Mouse (Mus musculus): ENCODE measurements around the gene Rfc2. TPM values are rescaled to one million over a fixed set of nuclear protein-coding genes. Genes with fewer than 3 reads are reported as not detected.

Gene Rfc2
- polyA plus RNA-seq, 1 experiment, result 124 TPM

- no peak overlapping the region for H3K4me3 ChIP-seq (ENCODE audit: insufficient read depth, low read length)
- H3K27ac ChIP-seq (ENCODE audit: insufficient read depth, low read length), result no peak overlapping the region
- 0 out of 2 replicates have a peak, but pooled peaks cover 2% of the 10 kb centered on the region for H3K4me1 ChIP-seq (ENCODE audit: control insufficient read depth, insufficient read depth, low read length)
- no peak for TF ChIP-seq POLR2A (IDR thresholded peaks at IDR 0.05; ENCODE audit: extremely low read depth, insufficient read depth, low read length)
- TF ChIP-seq CTCF (IDR thresholded peaks at IDR 0.05; ENCODE audit: extremely low read depth, insufficient read depth, low read length), result no peak
Measured at GRCm38 (mm10) chr5:134560450-134561171, 20.6 kb upstream of the Rfc2 start.

- TF ChIP-seq CTCF (IDR thresholded peaks at IDR 0.05; ENCODE audit: extremely low read depth, insufficient read depth, low read length) (no peak), POLR2A (IDR thresholded peaks at IDR 0.05; ENCODE audit: extremely low read depth, insufficient read depth, low read length) (no peak)
- Histone ChIP-seq H3K4me1 (ENCODE audit: control insufficient read depth, insufficient read depth, low read length) (peaks cover 6% of the 10 kb centered on the region; the same call in 1 of the 2 replicates), H3K4me3 (ENCODE audit: insufficient read depth, low read length) (no peak overlapping the region), H3K27ac (ENCODE audit: insufficient read depth, low read length) (no peak overlapping the region)
Measured at GRCm38 (mm10) chr5:134564272-134564671, 16.9 kb upstream of the Rfc2 start.

GRCm38 (mm10) chr5:134565696-134566095 lies 15.5 kb upstream of the Rfc2 start:
- peaks cover 6% of the 10 kb centered on the region; the same call in 1 of the 2 replicates for H3K4me1 ChIP-seq (ENCODE audit: control insufficient read depth, insufficient read depth, low read length)
- H3K27ac ChIP-seq (ENCODE audit: insufficient read depth, low read length), result no peak overlapping the region
- no peak overlapping the region for H3K4me3 ChIP-seq (ENCODE audit: insufficient read depth, low read length)
- TF ChIP-seq CTCF (IDR thresholded peaks at IDR 0.05; ENCODE audit: extremely low read depth, insufficient read depth, low read length) (no peak), POLR2A (IDR thresholded peaks at IDR 0.05; ENCODE audit: extremely low read depth, insufficient read depth, low read length) (no peak)

- no peak overlapping the region for H3K4me3 ChIP-seq (ENCODE audit: insufficient read depth, low read length)
- no peak for TF ChIP-seq CTCF (IDR thresholded peaks at IDR 0.05; ENCODE audit: extremely low read depth, insufficient read depth, low read length)
- no peak for TF ChIP-seq POLR2A (IDR thresholded peaks at IDR 0.05; ENCODE audit: extremely low read depth, insufficient read depth, low read length)
- peaks cover 6% of the 10 kb centered on the region; the same call in 1 of the 2 replicates for H3K4me1 ChIP-seq (ENCODE audit: control insufficient read depth, insufficient read depth, low read length)
- no peak overlapping the region for H3K27ac ChIP-seq (ENCODE audit: insufficient read depth, low read length)
Measured at GRCm38 (mm10) chr5:134567445-134567844, 13.7 kb upstream of the Rfc2 start.

- H3K4me3 ChIP-seq (ENCODE audit: insufficient read depth, low read length), result no peak overlapping the region
- peaks cover 5% of the 10 kb centered on the region; the same call in 1 of the 2 replicates for H3K4me1 ChIP-seq (ENCODE audit: control insufficient read depth, insufficient read depth, low read length)
- TF ChIP-seq CTCF (IDR thresholded peaks at IDR 0.05; ENCODE audit: extremely low read depth, insufficient read depth, low read length) (no peak), POLR2A (IDR thresholded peaks at IDR 0.05; ENCODE audit: extremely low read depth, insufficient read depth, low read length) (no peak)
- H3K27ac ChIP-seq (ENCODE audit: insufficient read depth, low read length), result no peak overlapping the region
Measured at GRCm38 (mm10) chr5:134568030-134568429, 13.1 kb upstream of the Rfc2 start.

- Histone ChIP-seq H3K27ac (ENCODE audit: insufficient read depth, low read length) (no peak overlapping the region), H3K4me3 (ENCODE audit: insufficient read depth, low read length) (no peak overlapping the region), H3K4me1 (ENCODE audit: control insufficient read depth, insufficient read depth, low read length) (peaks cover 4% of the 10 kb centered on the region; the same call in 1 of the 2 replicates)
- no peak for TF ChIP-seq POLR2A (IDR thresholded peaks at IDR 0.05; ENCODE audit: extremely low read depth, insufficient read depth, low read length)
- no peak for TF ChIP-seq CTCF (IDR thresholded peaks at IDR 0.05; ENCODE audit: extremely low read depth, insufficient read depth, low read length)
Measured at GRCm38 (mm10) chr5:134568964-134569491, 12.1 kb upstream of the Rfc2 start.

GRCm38 (mm10) chr5:134571730-134572507 lies 9.2 kb upstream of the Rfc2 start:
- Histone ChIP-seq H3K4me1 (ENCODE audit: control insufficient read depth, insufficient read depth, low read length) (peaks cover 4% of the 10 kb centered on the region; the same call in 1 of the 2 replicates), H3K27ac (ENCODE audit: insufficient read depth, low read length) (peak overlapping the region; percentile 1; the same call in 1 of the 2 replicates), H3K4me3 (ENCODE audit: insufficient read depth, low read length) (peak overlapping the region; percentile 38)
- no peak for TF ChIP-seq POLR2A (IDR thresholded peaks at IDR 0.05; ENCODE audit: extremely low read depth, insufficient read depth, low read length)
- no peak for TF ChIP-seq CTCF (IDR thresholded peaks at IDR 0.05; ENCODE audit: extremely low read depth, insufficient read depth, low read length)

- H3K4me1 ChIP-seq (ENCODE audit: control insufficient read depth, insufficient read depth, low read length), result peaks cover 4% of the 10 kb centered on the region; the same call in 1 of the 2 replicates
- TF ChIP-seq POLR2A (IDR thresholded peaks at IDR 0.05; ENCODE audit: extremely low read depth, insufficient read depth, low read length), result no peak
- no peak for TF ChIP-seq CTCF (IDR thresholded peaks at IDR 0.05; ENCODE audit: extremely low read depth, insufficient read depth, low read length)
- no peak overlapping the region for H3K27ac ChIP-seq (ENCODE audit: insufficient read depth, low read length)
- H3K4me3 ChIP-seq (ENCODE audit: insufficient read depth, low read length), result peak overlapping the region; percentile 38; the same call in 1 of the 2 replicates
Measured at GRCm38 (mm10) chr5:134572508-134573214, 8.5 kb upstream of the Rfc2 start.

GRCm38 (mm10) chr5:134575833-134576232 lies 5.3 kb upstream of the Rfc2 start:
- Histone ChIP-seq H3K4me3 (ENCODE audit: insufficient read depth, low read length) (no peak overlapping the region), H3K4me1 (ENCODE audit: control insufficient read depth, insufficient read depth, low read length) (no peaks in the 10 kb centered on the region), H3K27ac (ENCODE audit: insufficient read depth, low read length) (no peak overlapping the region)
- no peak for TF ChIP-seq POLR2A (IDR thresholded peaks at IDR 0.05; ENCODE audit: extremely low read depth, insufficient read depth, low read length)
- no peak for TF ChIP-seq CTCF (IDR thresholded peaks at IDR 0.05; ENCODE audit: extremely low read depth, insufficient read depth, low read length)

Data from cortical plate, adult 2 months (tissue).